Mouse (Mus musculus): ENCODE data around the gene Shld2.

Shld2 gene

DNA sequence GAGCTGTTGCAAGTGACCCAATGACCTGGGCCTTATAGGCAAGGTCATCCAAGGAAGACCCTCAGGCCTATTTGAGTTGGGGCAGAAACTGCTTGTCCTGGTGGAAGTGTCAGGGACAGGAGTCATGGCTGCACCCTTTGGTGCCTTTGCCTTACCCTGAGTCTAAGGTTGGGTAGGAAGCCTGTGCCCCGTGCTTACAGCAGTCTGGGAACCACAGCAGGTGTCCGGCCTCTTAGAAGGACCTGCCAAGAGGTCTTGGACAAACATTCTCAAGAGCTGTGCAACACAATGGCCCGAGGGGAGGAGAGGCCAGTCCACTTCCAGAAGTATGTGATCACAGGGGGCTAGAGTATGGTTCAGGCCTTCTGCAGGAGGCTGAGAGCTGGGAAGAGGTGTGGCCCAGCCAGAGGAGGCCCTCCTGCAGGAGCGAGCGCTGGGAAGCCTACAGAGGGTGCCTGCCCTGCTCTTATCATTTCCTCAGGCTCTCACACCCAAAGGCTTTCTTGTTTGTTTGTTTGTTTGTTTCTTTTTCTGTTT is 86.9 kb downstream of the Shld2 start:
- no peak for DNase-seq (ENCODE audit: low read depth, low spot score)

DNA sequence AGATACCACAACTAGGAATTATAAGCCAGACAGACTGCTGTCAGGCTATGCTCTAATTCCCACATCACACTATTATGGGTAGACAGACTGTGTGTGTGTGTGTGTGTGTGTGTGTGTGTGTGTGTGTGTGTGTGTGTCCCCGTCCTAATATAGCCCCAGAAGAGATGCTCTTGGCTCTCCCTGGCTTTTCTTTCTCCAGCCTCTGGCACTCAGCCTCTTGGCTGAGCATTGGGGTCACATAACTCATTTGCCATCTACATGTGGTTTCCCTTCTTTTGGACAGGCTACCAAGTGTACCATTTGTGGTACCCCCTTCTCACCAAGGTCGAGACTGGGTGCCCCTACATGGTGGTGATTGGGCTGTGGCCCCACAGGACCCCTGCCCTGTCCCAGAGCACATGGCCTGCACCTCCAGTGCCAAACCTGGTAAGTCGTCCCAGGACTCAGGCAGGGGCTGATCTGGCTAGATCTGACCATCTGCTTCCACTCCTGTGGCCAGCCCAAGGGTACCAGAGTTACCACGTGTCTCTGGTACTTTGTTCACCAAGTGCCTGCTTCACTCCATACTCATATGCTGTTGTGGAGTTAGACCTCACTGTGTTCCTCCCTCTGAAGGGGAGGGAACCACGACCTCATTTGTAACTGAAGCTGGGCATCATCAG is 88.7 kb downstream of the Shld2 start:
- DNase-seq (ENCODE audit: low read depth, low spot score), result no peak

DNA sequence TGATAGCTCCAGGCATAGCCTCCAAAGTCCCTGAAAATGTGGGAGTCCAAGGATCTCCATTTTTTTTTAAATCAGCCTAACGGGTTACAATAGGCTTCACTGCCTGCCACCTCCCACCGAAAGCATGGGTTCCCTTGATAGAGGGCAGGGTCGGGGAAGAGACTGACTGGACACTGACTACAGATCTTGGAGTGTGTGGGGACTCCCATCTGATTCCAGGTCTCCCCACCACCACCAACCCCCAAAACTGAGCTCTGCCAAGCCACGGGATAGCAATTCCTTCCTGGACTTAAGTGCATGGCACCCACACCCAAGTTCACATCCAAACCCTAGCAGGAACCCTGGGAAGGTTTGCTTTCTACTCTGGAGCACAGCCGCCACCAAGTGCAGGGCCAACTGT is 89.9 kb downstream of the Shld2 start:
- no peak for DNase-seq (ENCODE audit: low read depth, low spot score)

DNA sequence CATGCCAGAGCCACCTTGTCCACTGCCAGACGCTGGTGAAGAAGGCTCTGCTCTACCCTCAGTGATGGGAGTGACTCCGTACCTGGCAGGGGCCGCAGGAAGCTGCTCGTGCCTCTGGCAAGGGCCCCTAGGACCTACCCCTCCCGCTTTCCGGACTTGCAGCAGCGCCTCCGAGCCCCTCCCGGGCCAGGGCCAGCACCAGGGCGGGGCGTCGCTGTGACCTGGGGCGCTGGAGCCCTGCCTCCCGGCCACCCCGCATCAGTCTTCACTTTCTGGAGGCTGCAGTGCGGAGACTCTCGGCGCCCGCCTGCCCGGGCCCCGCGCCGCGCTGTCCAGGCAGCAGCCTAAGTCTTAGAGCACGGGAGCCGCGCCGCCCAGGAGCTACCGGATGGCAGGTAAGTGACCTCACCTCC is 90.5 kb downstream of the Shld2 start:
- DNase-seq (ENCODE audit: low read depth, low spot score), result no peak

DNA sequence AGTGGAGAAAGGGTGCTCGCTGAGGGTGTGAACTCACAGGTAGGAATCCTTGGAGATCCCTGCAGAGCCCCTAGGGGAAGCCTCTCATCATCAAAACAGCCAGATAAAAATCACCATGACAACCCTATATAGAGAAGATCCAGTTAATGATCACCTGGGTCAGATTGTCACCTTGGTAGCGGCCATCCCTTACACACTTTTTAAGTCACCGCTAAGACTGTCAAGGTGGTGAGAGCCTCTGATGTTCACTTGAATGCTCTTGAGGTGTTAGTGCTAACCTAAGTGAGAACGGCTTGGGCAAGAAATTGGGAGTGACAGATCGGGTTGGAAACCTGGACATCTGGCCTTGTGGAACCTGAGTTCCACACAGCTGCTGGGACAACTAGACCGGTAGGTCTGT is 91.0 kb downstream of the Shld2 start, which contains the start of gene Syt15:
Syt15 (plus strand) TSS at position 301 of the 400 bp plus-strand sequence.
- no peak for DNase-seq (ENCODE audit: low read depth, low spot score)

DNA sequence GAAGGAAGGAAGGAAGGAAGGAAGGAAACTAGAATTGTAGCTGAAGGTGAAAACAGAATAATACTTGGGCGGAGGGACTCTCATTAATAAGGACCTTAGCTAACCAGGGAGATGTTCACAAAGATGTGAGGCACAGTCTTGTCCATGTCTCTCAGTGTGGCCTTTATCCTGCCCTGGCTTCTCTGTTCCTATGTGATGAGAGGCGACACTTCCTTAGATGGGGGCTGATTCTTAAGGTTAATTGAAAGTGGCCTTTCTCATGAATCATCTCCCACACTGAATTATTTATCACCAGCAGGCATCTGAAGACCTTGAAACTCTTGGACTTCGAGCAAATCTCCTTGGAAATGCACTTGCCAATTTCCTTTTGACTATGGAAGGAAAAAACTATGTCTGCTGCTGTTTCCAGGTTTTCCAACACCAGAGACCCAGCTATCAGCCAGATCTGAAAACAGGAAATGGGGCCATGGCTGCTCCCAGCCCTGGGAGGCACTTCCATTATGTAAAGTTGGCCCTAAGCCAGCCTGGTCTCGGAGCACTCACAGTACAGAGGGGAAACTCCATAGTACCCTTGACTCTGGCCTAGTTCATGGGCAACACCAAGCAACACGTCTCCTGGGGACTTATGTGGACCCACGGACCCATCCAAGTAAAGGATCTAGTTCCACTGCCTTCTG is 94.7 kb downstream of the Shld2 start:
- no peak for DNase-seq (ENCODE audit: low read depth, low spot score)

DNA sequence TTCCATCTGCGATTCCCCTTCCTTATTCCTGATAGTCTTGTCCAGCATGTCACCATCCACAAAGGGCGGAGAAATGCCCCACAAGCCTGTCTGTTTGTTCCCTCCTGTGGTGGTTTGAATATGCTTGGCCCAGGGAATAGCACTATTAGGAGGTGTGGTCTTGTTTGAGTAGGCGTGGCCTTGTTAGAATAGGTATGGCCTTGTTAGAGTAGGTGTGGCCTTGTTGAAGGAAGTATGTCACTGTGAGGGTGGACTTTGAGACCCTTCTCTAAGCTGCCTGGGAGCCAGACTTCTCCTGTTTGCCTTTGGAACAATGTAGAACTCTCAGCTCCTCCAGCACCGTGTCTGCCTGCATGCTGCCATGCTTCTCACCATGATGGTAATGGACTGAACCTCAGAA is 100.4 kb downstream of the Shld2 start:
- DNase-seq (ENCODE audit: low read depth, low spot score), result no peak

DNA sequence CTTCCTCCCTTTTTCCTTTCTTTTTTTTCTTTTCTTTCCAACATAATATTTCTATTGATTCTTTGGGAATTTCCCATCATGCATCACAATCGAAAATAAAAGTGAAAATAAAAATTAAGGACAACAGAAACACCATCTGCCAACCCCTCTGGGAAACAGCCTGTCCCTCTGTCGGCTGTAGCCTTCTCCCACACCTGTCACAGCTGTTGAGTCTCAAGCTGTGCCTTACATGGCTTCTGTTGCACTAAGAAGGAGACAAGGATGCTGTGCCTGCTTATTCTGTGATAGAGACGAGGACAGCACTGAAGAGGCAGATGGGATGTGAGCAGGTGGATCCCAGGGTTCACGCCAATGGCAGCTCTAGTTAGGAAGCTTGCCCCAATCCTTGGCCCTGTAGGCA is 101.2 kb downstream of the Shld2 start:
- no peak for DNase-seq (ENCODE audit: low read depth, low spot score)

DNA sequence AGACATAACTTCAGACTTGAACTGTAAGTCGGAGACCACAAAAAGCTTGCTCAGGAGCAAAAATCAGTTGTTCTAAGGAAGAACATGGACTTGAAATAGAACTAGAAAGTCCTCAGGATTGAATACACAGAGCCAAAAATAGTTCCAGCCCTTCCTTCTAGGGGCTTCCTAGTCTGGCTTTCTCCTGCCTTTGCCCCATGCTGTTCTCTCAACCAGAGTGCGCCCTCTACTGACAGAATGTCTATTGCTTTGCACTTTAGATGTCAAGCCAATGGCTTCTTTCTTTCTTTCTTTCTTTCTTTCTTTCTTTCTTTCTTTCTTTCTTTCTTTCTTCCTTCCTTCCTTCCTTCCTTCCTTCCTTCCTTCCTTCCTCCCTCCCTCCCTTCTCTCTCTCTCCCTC is 101.6 kb downstream of the Shld2 start:
- no peak for DNase-seq (ENCODE audit: low read depth, low spot score)

DNA sequence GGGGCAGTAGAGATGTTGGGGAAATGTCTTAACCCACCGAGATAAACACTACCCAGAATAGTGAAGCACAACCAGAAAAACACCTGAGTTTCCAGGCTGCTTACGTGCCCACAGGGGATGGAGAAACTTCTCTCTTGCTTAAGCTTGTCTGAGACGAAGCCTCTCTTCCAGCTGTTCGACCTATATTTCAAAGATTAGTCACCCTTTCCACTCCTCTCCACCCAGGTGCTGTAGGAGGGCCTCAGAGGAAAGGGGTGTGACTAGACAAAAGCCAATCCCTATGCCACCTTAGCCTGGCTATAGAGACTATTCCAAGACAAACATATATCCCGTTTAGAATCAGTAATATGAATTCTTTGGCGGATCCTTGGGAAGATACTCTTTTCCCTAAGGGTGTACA is 102.3 kb downstream of the Shld2 start:
- no peak for DNase-seq (ENCODE audit: low read depth, low spot score)

DNA sequence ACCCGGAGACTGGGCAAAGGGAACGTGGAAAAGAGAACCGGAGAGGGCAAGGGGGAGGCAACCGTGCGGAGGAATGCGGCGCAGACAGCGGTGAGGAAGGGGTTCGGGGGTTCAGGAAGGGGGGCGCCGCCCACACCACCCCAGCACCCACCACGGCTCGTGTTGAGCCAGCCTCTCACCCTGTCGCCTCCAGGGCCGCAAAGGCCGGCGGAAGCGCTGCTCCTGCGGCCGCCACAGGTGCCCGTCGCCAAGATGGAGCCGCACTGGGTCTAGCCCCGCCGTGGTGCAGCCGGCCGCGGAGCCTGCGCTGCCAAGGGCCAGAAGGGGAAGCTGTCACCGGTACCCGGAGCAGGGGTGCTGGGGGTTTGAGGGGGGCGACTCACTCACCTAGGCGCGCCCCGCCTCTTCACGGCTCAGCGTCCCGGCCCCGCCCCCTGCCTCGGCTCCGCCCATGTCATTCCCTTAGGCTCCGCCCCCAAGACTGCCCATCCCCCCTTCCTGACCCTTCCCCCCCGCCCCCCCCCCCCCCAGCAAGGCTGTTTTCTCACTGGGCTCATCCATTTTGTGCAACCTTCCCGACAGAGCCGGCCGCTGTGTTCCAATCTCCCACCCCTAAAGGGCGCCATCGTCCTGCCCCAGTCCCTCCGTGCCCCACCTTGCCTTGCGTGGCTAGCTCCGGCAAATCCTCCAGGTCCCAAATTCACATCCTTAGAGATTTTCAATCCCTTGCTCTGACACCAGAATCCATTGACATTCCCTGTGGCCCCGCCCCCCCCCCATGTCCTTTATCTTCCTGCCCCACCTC is 108.9 kb downstream of the Shld2 start, which contains the start of gene Gprin2:
Gprin2 (minus strand) TSS at position 423 of the 805 bp plus-strand sequence.
- no peak for DNase-seq (ENCODE audit: low read depth, low spot score)

DNA sequence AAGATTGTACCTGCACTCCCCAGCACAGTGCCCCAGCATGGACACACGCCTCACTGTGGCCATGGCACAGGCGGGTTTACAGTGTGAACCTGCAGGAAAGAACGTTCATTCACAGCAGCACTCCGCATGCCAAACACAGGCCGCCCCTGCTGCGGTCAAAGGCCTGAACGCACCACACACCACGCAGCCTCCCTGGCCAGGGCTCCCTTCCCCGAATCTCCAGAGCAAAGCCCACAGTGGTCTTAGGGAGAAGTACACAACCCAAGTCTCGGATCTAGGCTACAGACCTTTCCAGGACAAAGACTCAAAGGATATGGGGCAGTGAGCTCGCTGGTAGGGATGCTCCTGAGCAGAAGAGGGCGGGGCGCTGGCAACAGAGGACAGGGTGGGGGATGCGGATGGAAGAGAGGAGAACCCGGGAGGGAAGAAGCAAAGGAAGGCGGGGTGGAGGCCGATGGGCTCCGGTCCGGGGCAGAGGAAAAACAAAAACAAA is 109.5 kb downstream of the Shld2 start:
- peak; percentile 24 for DNase-seq (ENCODE audit: low read depth, low spot score)

DNA sequence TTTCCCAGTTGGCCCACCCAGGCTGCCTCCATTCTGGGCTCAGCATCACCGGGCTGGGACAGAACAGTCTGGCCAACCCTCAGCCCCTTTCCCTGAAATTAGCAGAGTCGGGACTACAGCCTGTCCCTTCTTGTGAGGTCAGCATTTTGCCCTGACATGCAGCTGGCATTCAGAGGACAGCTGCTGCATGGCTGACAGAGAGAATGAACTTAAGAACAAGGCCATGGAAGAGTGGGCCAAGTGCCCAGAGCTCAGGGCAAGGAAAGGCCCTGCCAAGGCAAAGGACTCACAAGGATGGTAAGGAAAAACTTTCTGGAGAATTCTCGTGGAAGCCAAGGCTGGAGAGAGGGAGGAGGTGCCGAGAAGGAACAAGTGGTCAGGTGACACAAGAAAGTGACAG is 113.6 kb downstream of the Shld2 start:
- no peak for DNase-seq (ENCODE audit: low read depth, low spot score)

DNA sequence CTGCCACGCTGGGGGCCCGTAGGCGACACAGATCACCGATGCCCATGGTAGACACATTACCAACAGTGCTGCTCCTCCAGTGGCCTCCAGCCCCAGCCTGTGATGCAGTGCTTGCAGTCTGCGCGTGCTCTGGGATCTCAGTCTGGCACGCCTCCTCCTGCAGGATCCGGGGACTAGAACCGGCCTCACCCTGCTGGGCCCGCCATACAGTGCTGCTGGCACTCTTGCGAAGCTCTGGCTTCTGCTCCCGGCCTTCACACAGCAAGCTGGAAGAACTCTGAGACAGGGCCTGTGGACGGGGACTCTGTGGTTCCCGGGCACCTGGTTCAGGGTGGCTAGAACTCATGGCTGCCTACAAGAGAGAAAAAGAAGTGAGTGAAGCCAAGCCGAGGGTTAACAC is 114.8 kb downstream of the Shld2 start:
- no peak for DNase-seq (ENCODE audit: low read depth, low spot score)

DNA sequence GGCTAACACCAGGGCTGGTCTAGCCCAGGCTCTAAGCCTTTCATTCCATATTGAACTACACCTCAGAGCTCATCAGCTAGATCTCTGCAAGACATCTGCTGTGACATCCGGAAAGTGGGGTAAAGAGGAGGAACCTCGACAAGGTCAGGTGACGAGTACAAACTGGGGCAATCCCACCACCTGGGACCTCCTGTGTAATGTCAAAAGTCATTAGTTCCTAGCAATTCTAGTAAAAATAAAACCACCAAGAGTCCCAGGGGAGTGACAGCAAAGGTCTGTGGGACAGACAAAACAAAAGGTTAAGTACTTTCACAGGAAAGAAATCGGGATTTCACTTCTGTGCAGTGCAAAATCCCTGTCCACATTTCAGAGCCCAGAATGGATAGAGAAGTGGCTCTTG is 116.4 kb downstream of the Shld2 start:
- DNase-seq (ENCODE audit: low read depth, low spot score), result no peak

DNA sequence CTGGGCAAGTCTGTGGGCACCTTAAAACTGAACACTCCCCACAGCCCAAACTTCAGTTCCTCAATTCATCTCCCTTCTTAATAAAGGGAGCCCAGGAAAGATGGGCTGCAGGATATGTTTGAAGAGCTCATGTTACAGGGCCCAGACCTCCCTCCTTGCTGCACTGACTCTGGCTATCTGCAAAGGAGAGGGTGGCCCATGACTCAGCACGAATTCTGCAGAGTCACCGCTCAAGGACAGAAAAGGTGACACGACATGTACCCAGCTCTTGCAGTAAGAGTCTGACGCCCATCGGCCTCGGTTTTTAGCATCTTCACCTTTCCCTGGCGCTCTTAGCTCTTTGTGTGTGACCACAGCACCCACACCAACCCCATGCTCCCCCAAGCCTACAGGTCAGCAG is 119.9 kb downstream of the Shld2 start:
- no peak for DNase-seq (ENCODE audit: low read depth, low spot score)

DNA sequence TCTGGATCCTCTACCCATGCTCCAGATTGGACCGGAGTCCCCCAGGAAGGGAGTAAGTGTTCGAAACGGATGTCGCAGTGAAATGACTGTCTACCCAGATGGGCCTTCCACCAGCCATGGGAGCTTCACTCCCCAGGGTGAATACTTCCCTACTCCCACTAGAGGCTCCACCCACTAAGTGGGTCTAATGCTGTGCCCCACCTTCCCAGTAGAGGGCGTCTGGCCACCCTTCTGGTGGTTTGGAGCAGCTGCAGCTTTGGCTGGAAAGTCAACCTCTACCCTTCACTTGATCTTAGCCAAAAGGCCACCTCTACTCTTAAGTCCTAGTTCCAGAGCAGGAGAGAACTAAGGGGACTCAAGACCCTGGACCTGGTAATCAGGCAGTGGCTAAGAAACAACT is 121.7 kb downstream of the Shld2 start:
- no peak for DNase-seq (ENCODE audit: low read depth, low spot score)
